Mouse (Mus musculus) ES-E14 (cell line): ENCODE data around the gene Xpr1. TPM values are rescaled to one million over a fixed set of nuclear protein-coding genes. Genes with fewer than 3 reads are reported as not detected.

Experiments used
- DNase-seq: peaks from one replicate; pipeline ENCODE4 v3.0.0-alpha.2; 2013; ENCODE audit warnings: low read depth, low spot score
- H3K27ac ChIP-seq: 2 replicates; pipeline ENCODE4 v1.5.1; 2012; ENCODE audit warnings: low read depth, mild to moderate bottlenecking, low read length, moderate library complexity, mixed read lengths; ENCODE audit not compliant: poor library complexity, insufficient read depth, severe bottlenecking
- H3K36me3 ChIP-seq: 2 replicates; pipeline ENCODE4 v1.6.1; 2012; ENCODE audit warnings: mild to moderate bottlenecking, low read length, moderate library complexity, mixed read lengths; ENCODE audit not compliant: control insufficient read depth, poor library complexity, insufficient read depth, severe bottlenecking
- H3K4me1 ChIP-seq, 2 experiments: fragments of 150-350 bp in 1 of 2; sonication (generic) in 1 of 2; 2 replicates each; pipeline ENCODE4 v1.6.1; 2012; ENCODE audit warnings: low read length in 2 of 2, mild to moderate bottlenecking in 1 of 2, mixed read lengths in 1 of 2; ENCODE audit not compliant: control insufficient read depth in 2 of 2, insufficient read depth in 2 of 2, poor library complexity in 1 of 2
- H3K4me3 ChIP-seq, 2 experiments: fragments of 150-350 bp in 1 of 2; sonication (generic) in 1 of 2; 2 replicates each; pipeline ENCODE4 v1.5.1; 2012; ENCODE audit warnings: low read length in 2 of 2, low read depth in 1 of 2, mild to moderate bottlenecking in 1 of 2, mixed read lengths in 1 of 2; ENCODE audit not compliant: insufficient read depth in 1 of 2, poor library complexity in 1 of 2, severe bottlenecking in 1 of 2
- H3K9ac ChIP-seq: 2 replicates; pipeline ENCODE4 v1.6.1; 2012; ENCODE audit warnings: low read depth, mild to moderate bottlenecking, low read length, mixed read lengths; ENCODE audit not compliant: poor library complexity, insufficient read depth, severe bottlenecking
- H3K9me3 ChIP-seq: fragments of 150-350 bp; sonication (generic); 2 replicates; pipeline ENCODE4 v1.6.1; 2012; ENCODE audit warnings: low read depth, mild to moderate bottlenecking, low read length; ENCODE audit not compliant: control insufficient read depth, insufficient read depth
- CHD2 ChIP-seq: IDR thresholded peaks from 2 replicates; pipeline ENCODE4 v1.6.1; 2014; ENCODE audit warnings: mild to moderate bottlenecking, low read depth, low read length, inconsistent platforms
- HCFC1 ChIP-seq: IDR thresholded peaks from 2 replicates; pipeline ENCODE4 v1.6.1; 2012; ENCODE audit warnings: low read length, inconsistent platforms, borderline replicate concordance; ENCODE audit not compliant: insufficient read depth
- MAFK ChIP-seq: IDR thresholded peaks from 2 replicates; pipeline ENCODE4 v1.6.1; 2014; ENCODE audit warnings: mild to moderate bottlenecking, low read depth, low read length, inconsistent platforms; ENCODE audit not compliant: insufficient read depth
- ZC3H11A ChIP-seq: IDR thresholded peaks from 2 replicates; pipeline ENCODE4 v1.6.1; 2012; ENCODE audit warnings: low read depth, mild to moderate bottlenecking, inconsistent platforms, low read length, borderline replicate concordance
- ZNF384 ChIP-seq: IDR thresholded peaks from 2 replicates; pipeline ENCODE4 v1.6.1; 2012; ENCODE audit warnings: low read depth, low read length, inconsistent platforms
- in situ Hi-C, 2 experiments: fragments of 600-800 bp; cut with MboI; formaldehyde crosslinking; loops; one replicate each; pipeline ENCODE4 v1.15.1; 2025; ENCODE audit warnings: low sequenced_read_pairs in 2 of 2, inconsistent platforms in 1 of 2; ENCODE audit not compliant: unreplicated experiment in 2 of 2
- total RNA-seq: library from RNA; depleted of rRNA; stranded (reverse); fragments of 300-350 nt; gene quantifications from 2 replicates; pipeline ENCODE4 v1.2.3, GENCODE M21; 2012

Gene Xpr1
- total RNA-seq, 1 experiment = 13.5 TPM

GRCm38 (mm10) chr1:155448932-155449331 lies 31.7 kb upstream of the Xpr1 start:
- Histone ChIP-seq H3K4me3 (no peak overlapping the region), H3K9me3 (no peaks in the 10 kb centered on the region), H3K4me1 (no peaks in the 10 kb centered on the region), H3K36me3 (no peaks in the 10 kb centered on the region), H3K27ac (no peak overlapping the region), H3K9ac (no peak overlapping the region)
- TF ChIP-seq ZC3H11A (no peak), HCFC1 (no peak), ZNF384 (no peak), MAFK (no peak), CHD2 (no peak)
- in situ Hi-C loops = no loop called here
- DNase-seq = no peak

GRCm38 (mm10) chr1:155447277-155447676 lies 30.1 kb upstream of the Xpr1 start:
- H3K4me1 ChIP-seq = peaks cover 0 to 3% of the 10 kb centered on the region in 2 experiments; a peak in 1 of 4 replicates
- no peaks in the 10 kb centered on the region for H3K9me3 ChIP-seq
- no peak for DNase-seq
- H3K36me3 ChIP-seq = no peaks in the 10 kb centered on the region
- TF ChIP-seq ZNF384 (no peak), MAFK (no peak), CHD2 (no peak), ZC3H11A (no peak), HCFC1 (no peak)
- no peak overlapping the region for H3K4me3 ChIP-seq
- H3K27ac ChIP-seq = no peak overlapping the region
- H3K9ac ChIP-seq = no peak overlapping the region
- in situ Hi-C loops = no loop called here

GRCm38 (mm10) chr1:155443115-155443514 lies 25.9 kb upstream of the Xpr1 start:
- Histone ChIP-seq H3K9ac (no peak overlapping the region), H3K27ac (no peak overlapping the region), H3K4me1 (peaks cover 0 to 11% of the 10 kb centered on the region in 2 experiments; a peak in 2 of 4 replicates), H3K36me3 (no peaks in the 10 kb centered on the region), H3K9me3 (no peaks in the 10 kb centered on the region), H3K4me3 (no peak overlapping the region)
- in situ Hi-C loops = no loop called here
- no peak for TF ChIP-seq MAFK
- TF ChIP-seq HCFC1 = no peak
- TF ChIP-seq ZC3H11A = no peak
- TF ChIP-seq CHD2 = no peak
- TF ChIP-seq ZNF384 = no peak
- no peak for DNase-seq

GRCm38 (mm10) chr1:155442521-155443001 lies 25.3 kb upstream of the Xpr1 start:
- H3K36me3 ChIP-seq = no peaks in the 10 kb centered on the region
- TF ChIP-seq ZNF384 (no peak), HCFC1 (no peak), MAFK (no peak), CHD2 (no peak), ZC3H11A (no peak)
- H3K4me1 ChIP-seq = peaks cover 0 to 11% of the 10 kb centered on the region in 2 experiments; a peak in 2 of 4 replicates
- DNase-seq = no peak
- in situ Hi-C loops = no loop called here
- no peak overlapping the region for H3K9ac ChIP-seq
- H3K4me3 ChIP-seq = no peak overlapping the region
- no peak overlapping the region for H3K27ac ChIP-seq
- no peaks in the 10 kb centered on the region for H3K9me3 ChIP-seq

GRCm38 (mm10) chr1:155439551-155439950 lies 22.3 kb upstream of the Xpr1 start:
- Histone ChIP-seq H3K36me3 (no peaks in the 10 kb centered on the region), H3K4me1 (peaks cover 0 to 11% of the 10 kb centered on the region in 2 experiments; a peak in 2 of 4 replicates), H3K9me3 (no peaks in the 10 kb centered on the region), H3K9ac (no peak overlapping the region), H3K4me3 (no peak overlapping the region), H3K27ac (no peak overlapping the region)
- in situ Hi-C loops = no loop called here
- DNase-seq = no peak
- no peak for TF ChIP-seq ZNF384
- TF ChIP-seq MAFK = no peak
- TF ChIP-seq ZC3H11A = no peak
- no peak for TF ChIP-seq HCFC1
- TF ChIP-seq CHD2 = no peak
